Mouse (Mus musculus): Measurements from ENCODE around the gene Klk12. TPM values are rescaled to one million over a fixed set of nuclear protein-coding genes. Genes with fewer than 3 reads are reported as not detected.

Gene Klk12
- polyA plus RNA-seq, 1 experiment, result not detected

GRCm38 (mm10) chr7:43785286-43785685, 16.6 kb downstream of the Klk12 start:
- H3K4me1 ChIP-seq (ENCODE audit: control insufficient read depth), result no peaks in the 10 kb centered on the region
- peaks cover 5% of the 10 kb centered on the region for H3K27me3 ChIP-seq (ENCODE audit: control insufficient read depth)
- no peaks in the 10 kb centered on the region for H3K36me3 ChIP-seq (ENCODE audit: control insufficient read depth)
- no peaks in the 10 kb centered on the region for H3K9me3 ChIP-seq (ENCODE audit: control insufficient read depth, low read length)
- no peak for TF ChIP-seq TAL1 (IDR thresholded peaks at IDR 0.05; ENCODE audit: low read length)
- no peak for TF ChIP-seq GATA1 (IDR thresholded peaks at IDR 0.05; ENCODE audit: low read length)
- no peak overlapping the region for H3K4me3 ChIP-seq (replicated peaks)

GRCm38 (mm10) chr7:43788096-43788495, 19.4 kb downstream of the Klk12 start:
- Histone ChIP-seq H3K27me3 (ENCODE audit: control insufficient read depth) (peaks cover 5% of the 10 kb centered on the region), H3K4me1 (ENCODE audit: control insufficient read depth) (no peaks in the 10 kb centered on the region), H3K9me3 (ENCODE audit: control insufficient read depth, low read length) (no peaks in the 10 kb centered on the region), H3K36me3 (ENCODE audit: control insufficient read depth) (no peaks in the 10 kb centered on the region), H3K4me3 (replicated peaks) (no peak overlapping the region)
- TF ChIP-seq TAL1 (IDR thresholded peaks at IDR 0.05; ENCODE audit: low read length) (no peak), GATA1 (IDR thresholded peaks at IDR 0.05; ENCODE audit: low read length) (no peak)

GRCm38 (mm10) chr7:43789295-43789694, 20.6 kb downstream of the Klk12 start:
- Histone ChIP-seq H3K4me3 (replicated peaks) (no peak overlapping the region), H3K9me3 (ENCODE audit: control insufficient read depth, low read length) (no peaks in the 10 kb centered on the region), H3K4me1 (ENCODE audit: control insufficient read depth) (no peaks in the 10 kb centered on the region), H3K36me3 (ENCODE audit: control insufficient read depth) (no peaks in the 10 kb centered on the region), H3K27me3 (ENCODE audit: control insufficient read depth) (no peaks in the 10 kb centered on the region)
- TF ChIP-seq TAL1 (IDR thresholded peaks at IDR 0.05; ENCODE audit: low read length) (no peak), GATA1 (IDR thresholded peaks at IDR 0.05; ENCODE audit: low read length) (no peak)

GRCm38 (mm10) chr7:43791591-43791990, 22.9 kb downstream of the Klk12 start, which contains the start of gene Klk9:
Gene Klk9, plus strand, starts transcription at chr7:43791891.
- H3K4me3 ChIP-seq (replicated peaks), result no peak within 1 kb of the TSS
- no peaks in the 10 kb centered on the region for H3K36me3 ChIP-seq (ENCODE audit: control insufficient read depth)
- no peaks in the 10 kb centered on the region for H3K9me3 ChIP-seq (ENCODE audit: control insufficient read depth, low read length)
- no peak for TF ChIP-seq TAL1 (IDR thresholded peaks at IDR 0.05; ENCODE audit: low read length)
- TF ChIP-seq GATA1 (IDR thresholded peaks at IDR 0.05; ENCODE audit: low read length), result no peak
- H3K4me1 ChIP-seq (ENCODE audit: control insufficient read depth), result no peaks in the 10 kb centered on the region
- H3K27me3 ChIP-seq (ENCODE audit: control insufficient read depth), result peaks cover 13% of the 10 kb centered on the region

- H3K27me3 ChIP-seq (ENCODE audit: control insufficient read depth), result peaks cover 31% of the 10 kb centered on the region
- no peak overlapping the region for H3K4me3 ChIP-seq (replicated peaks)
- no peak for TF ChIP-seq GATA1 (IDR thresholded peaks at IDR 0.05; ENCODE audit: low read length)
- TF ChIP-seq TAL1 (IDR thresholded peaks at IDR 0.05; ENCODE audit: low read length), result no peak
- H3K4me1 ChIP-seq (ENCODE audit: control insufficient read depth), result no peaks in the 10 kb centered on the region
- H3K9me3 ChIP-seq (ENCODE audit: control insufficient read depth, low read length), result no peaks in the 10 kb centered on the region
- no peaks in the 10 kb centered on the region for H3K36me3 ChIP-seq (ENCODE audit: control insufficient read depth)
Observed at GRCm38 (mm10) chr7:43796355-43796754, 27.7 kb downstream of the Klk12 start.

- no peak within 1 kb of the TSS for H3K4me3 ChIP-seq (replicated peaks)
- H3K9me3 ChIP-seq (ENCODE audit: control insufficient read depth, low read length), result no peaks in the 10 kb centered on the region
- peaks cover 31% of the 10 kb centered on the region for H3K27me3 ChIP-seq (ENCODE audit: control insufficient read depth)
- H3K4me1 ChIP-seq (ENCODE audit: control insufficient read depth), result no peaks in the 10 kb centered on the region
- no peaks in the 10 kb centered on the region for H3K36me3 ChIP-seq (ENCODE audit: control insufficient read depth)
- TF ChIP-seq GATA1 (IDR thresholded peaks at IDR 0.05; ENCODE audit: low read length) (no peak), TAL1 (IDR thresholded peaks at IDR 0.05; ENCODE audit: low read length) (no peak)
Observed at GRCm38 (mm10) chr7:43797333-43797769, 28.7 kb downstream of the Klk12 start, which contains the start of gene Klk8. Gene Klk8, plus strand, starts transcription at chr7:43797577.

GRCm38 (mm10) chr7:43797844-43798462, 29.3 kb downstream of the Klk12 start:
- H3K9me3 ChIP-seq (ENCODE audit: control insufficient read depth, low read length), result no peaks in the 10 kb centered on the region
- H3K4me3 ChIP-seq (replicated peaks), result no peak overlapping the region
- no peaks in the 10 kb centered on the region for H3K36me3 ChIP-seq (ENCODE audit: control insufficient read depth)
- TF ChIP-seq GATA1 (IDR thresholded peaks at IDR 0.05; ENCODE audit: low read length), result no peak
- TF ChIP-seq TAL1 (IDR thresholded peaks at IDR 0.05; ENCODE audit: low read length), result no peak
- peaks cover 31% of the 10 kb centered on the region for H3K27me3 ChIP-seq (ENCODE audit: control insufficient read depth)
- no peaks in the 10 kb centered on the region for H3K4me1 ChIP-seq (ENCODE audit: control insufficient read depth)

- no peaks in the 10 kb centered on the region for H3K36me3 ChIP-seq (ENCODE audit: control insufficient read depth)
Observed at GRCm38 (mm10) chr7:43799876-43800275, 31.2 kb downstream of the Klk12 start.

GRCm38 (mm10) chr7:43810994-43811393, 42.3 kb downstream of the Klk12 start, which contains the start of gene Klk7:
Gene Klk7, plus strand, starts transcription at chr7:43811294.
- Histone ChIP-seq H3K9me3 (ENCODE audit: control insufficient read depth, low read length) (no peaks in the 10 kb centered on the region), H3K27me3 (ENCODE audit: control insufficient read depth) (no peaks in the 10 kb centered on the region), H3K36me3 (ENCODE audit: control insufficient read depth) (no peaks in the 10 kb centered on the region), H3K4me1 (ENCODE audit: control insufficient read depth) (no peaks in the 10 kb centered on the region), H3K4me3 (replicated peaks) (no peak within 1 kb of the TSS)
- no peak for TF ChIP-seq TAL1 (IDR thresholded peaks at IDR 0.05; ENCODE audit: low read length)
- no peak for TF ChIP-seq GATA1 (IDR thresholded peaks at IDR 0.05; ENCODE audit: low read length)

More at GRCm38 (mm10) chr7:43799876-43800275, 31.2 kb downstream of the Klk12 start:
- Histone ChIP-seq H3K4me1 (ENCODE audit: control insufficient read depth) (no peaks in the 10 kb centered on the region), H3K9me3 (ENCODE audit: control insufficient read depth, low read length) (no peaks in the 10 kb centered on the region), H3K27me3 (ENCODE audit: control insufficient read depth) (peaks cover 31% of the 10 kb centered on the region), H3K4me3 (replicated peaks) (no peak overlapping the region)
- TF ChIP-seq TAL1 (IDR thresholded peaks at IDR 0.05; ENCODE audit: low read length) (no peak), GATA1 (IDR thresholded peaks at IDR 0.05; ENCODE audit: low read length) (no peak)

Measured in erythroblast, embryonic 14.5 days (primary cell).